Mouse (Mus musculus): ENCODE data around the gene Ttc16. TPM values are rescaled to one million over a fixed set of nuclear protein-coding genes. Genes with fewer than 3 reads are reported as not detected.

The Ttc16 gene
- polyA plus RNA-seq, 1 experiment from 2014 or later, result 0.32 TPM

MicroRNAs within 50 kb of the gene (microRNA counts, 519-probe panel; counts per million panel counts)
- 341 counts per million, percentile 65 among the panel's probes with 10 or more counts for microRNA mmu-miR-2861

Small RNA genes within 50 kb of the gene (microRNA-seq; reads per million reads assigned to microRNA genes)
- not detected for gene Mir2861
- gene Mir3960, result not detected

Other genes with a start within 250 kb of the Ttc16 start
- 7.3 and 7.8 TPM in 2 replicates for gene Fam102a, start 240.3 kb downstream of the Ttc16 start, polyA plus RNA-seq (2016; fragmentation: Nextera tagmentation; extraction: Ambion mirVana)
- 104 and 105 TPM in 2 replicates for gene Dpm2, start 204.8 kb downstream of the Ttc16 start, polyA plus RNA-seq (2016; fragmentation: Nextera tagmentation; extraction: Ambion mirVana)
- gene Pip5kl1, start 200.8 kb downstream of the Ttc16 start, polyA plus RNA-seq (2016; fragmentation: Nextera tagmentation; extraction: Ambion mirVana), result 1.8 TPM in 2 replicates
- gene 9430097D07Rik, start 199.9 kb downstream of the Ttc16 start, polyA plus RNA-seq (2016; fragmentation: Nextera tagmentation; extraction: Ambion mirVana), result 0.19 and 0.30 TPM in 2 replicates
- gene St6galnac4, start 188.5 kb downstream of the Ttc16 start, polyA plus RNA-seq (2016; fragmentation: Nextera tagmentation; extraction: Ambion mirVana), result 15.7 and 17.6 TPM in 2 replicates
- 13.3 and 13.8 TPM in 2 replicates for gene St6galnac6, start 175.9 kb downstream of the Ttc16 start, polyA plus RNA-seq (2016; fragmentation: Nextera tagmentation; extraction: Ambion mirVana)
- 17.8 and 20.2 TPM in 2 replicates for gene Ak1, start 153.9 kb downstream of the Ttc16 start, polyA plus RNA-seq (2016; fragmentation: Nextera tagmentation; extraction: Ambion mirVana)
- 24.5 and 24.7 TPM in 2 replicates for gene Eng, start 129.0 kb downstream of the Ttc16 start, polyA plus RNA-seq (2016; fragmentation: Nextera tagmentation; extraction: Ambion mirVana)
- gene Fpgs, start 71.5 kb downstream of the Ttc16 start, polyA plus RNA-seq (2016; fragmentation: Nextera tagmentation; extraction: Ambion mirVana), result 27.4 and 29.5 TPM in 2 replicates
- gene Cdk9, start 62.6 kb downstream of the Ttc16 start, polyA plus RNA-seq (2016; fragmentation: Nextera tagmentation; extraction: Ambion mirVana), result 135 and 139 TPM in 2 replicates
- 28.6 and 30.2 TPM in 2 replicates for gene Sh2d3c, start 54.6 kb downstream of the Ttc16 start, polyA plus RNA-seq (2016; fragmentation: Nextera tagmentation; extraction: Ambion mirVana)
- 0.69 and 1.2 TPM in 2 replicates for gene 6330409D20Rik, start 34.6 kb downstream of the Ttc16 start, polyA plus RNA-seq (2016; fragmentation: Nextera tagmentation; extraction: Ambion mirVana)
- gene Tor2a, start 18.4 kb downstream of the Ttc16 start, polyA plus RNA-seq (2016; fragmentation: Nextera tagmentation; extraction: Ambion mirVana), result 54.0 and 54.9 TPM in 2 replicates
- 4.4 and 5.1 TPM in 2 replicates for gene Ptrh1, start 153 bp upstream of the Ttc16 start, polyA plus RNA-seq (2016; fragmentation: Nextera tagmentation; extraction: Ambion mirVana)
- gene Cfap157, start 8.8 kb upstream of the Ttc16 start, polyA plus RNA-seq (2016; fragmentation: Nextera tagmentation; extraction: Ambion mirVana), result 1.1 and 1.2 TPM in 2 replicates
- 18.7 and 20.8 TPM in 2 replicates for gene Stxbp1, start 71.6 kb upstream of the Ttc16 start, polyA plus RNA-seq (2016; fragmentation: Nextera tagmentation; extraction: Ambion mirVana)
- gene Fam129b, start 100.5 kb upstream of the Ttc16 start, polyA plus RNA-seq (2016; fragmentation: Nextera tagmentation; extraction: Ambion mirVana), result 22.8 and 25.3 TPM in 2 replicates
- 192 and 197 TPM in 2 replicates for gene Rpl12, start 185.9 kb upstream of the Ttc16 start, polyA plus RNA-seq (2016; fragmentation: Nextera tagmentation; extraction: Ambion mirVana)
- 6.6 and 8.0 TPM in 2 replicates for gene Lrsam1, start 186.0 kb upstream of the Ttc16 start, polyA plus RNA-seq (2016; fragmentation: Nextera tagmentation; extraction: Ambion mirVana)
- gene Slc2a8, start 206.4 kb upstream of the Ttc16 start, polyA plus RNA-seq (2016; fragmentation: Nextera tagmentation; extraction: Ambion mirVana), result 14.2 and 14.8 TPM in 2 replicates